Mouse (Mus musculus) adrenal gland, adult 2 months (tissue): ENCODE measurements around the gene Sox30. TPM values are rescaled to one million over a fixed set of nuclear protein-coding genes. Genes with fewer than 3 reads are reported as not detected.
"Not testable (repeated sequence)": the region's sequence is repeated elsewhere in the genome, so short reads cannot be mapped to it uniquely, and the experiment has no call there.

Experiments
- DNase-seq: peaks from one replicate; pipeline ENCODE4 v3.0.0; 2021
- polyA plus RNA-seq: library from polyadenylated mRNA; depleted of rRNA; stranded (reverse); fragments of >200 nt; gene quantifications from 2 replicates; pipeline ENCODE4 v1.2.3, GENCODE M21; 2012
- total RNA-seq, 2 experiments: library from RNA; stranded (reverse); gene quantifications; 2 replicates each; pipeline ENCODE4 v1.2.3; 2021

Gene Sox30
- total and polyA plus RNA-seq, 3 experiments: 0.14 to 0.28 (median 0.25) TPM

DNA sequence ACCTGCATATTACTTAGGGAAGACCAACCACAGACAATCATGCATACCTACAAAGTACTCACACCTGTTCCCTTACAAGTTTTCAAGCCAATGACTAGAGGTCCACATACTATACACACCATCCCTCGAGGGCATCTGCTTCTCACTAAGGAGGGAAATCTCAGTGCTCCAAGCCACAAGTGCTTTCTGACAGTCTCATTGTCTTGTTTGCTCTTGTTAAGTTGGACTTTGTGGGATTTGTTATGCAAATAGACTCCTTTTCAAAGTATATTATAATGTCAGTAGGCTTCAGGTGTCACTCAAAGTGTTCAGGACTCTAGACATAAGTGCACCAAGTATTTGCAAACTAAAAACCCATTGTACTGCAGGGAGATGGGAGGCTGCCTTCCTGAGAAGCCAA is 40.1 kb downstream of the Sox30 start:
- no peak for DNase-seq

DNA sequence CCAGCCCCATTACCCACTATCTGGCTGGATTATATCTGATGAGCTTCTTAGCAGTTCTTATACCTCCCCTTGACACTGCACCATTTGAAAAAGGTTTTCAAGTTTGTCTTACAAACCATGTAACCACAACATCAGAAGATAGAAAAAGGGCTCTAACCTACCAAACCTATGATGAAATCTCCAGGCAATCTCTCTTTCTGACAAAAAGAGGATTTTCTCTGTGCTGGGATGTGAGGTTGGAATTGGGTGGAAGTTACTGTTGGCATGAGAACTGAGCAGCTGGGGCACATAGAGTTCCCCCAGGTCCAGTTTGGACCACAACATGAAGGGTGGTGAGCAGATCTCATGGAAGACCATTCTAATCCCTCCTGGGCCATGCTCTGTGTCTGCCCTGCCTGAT is 41.7 kb downstream of the Sox30 start:
- DNase-seq: no peak

DNA sequence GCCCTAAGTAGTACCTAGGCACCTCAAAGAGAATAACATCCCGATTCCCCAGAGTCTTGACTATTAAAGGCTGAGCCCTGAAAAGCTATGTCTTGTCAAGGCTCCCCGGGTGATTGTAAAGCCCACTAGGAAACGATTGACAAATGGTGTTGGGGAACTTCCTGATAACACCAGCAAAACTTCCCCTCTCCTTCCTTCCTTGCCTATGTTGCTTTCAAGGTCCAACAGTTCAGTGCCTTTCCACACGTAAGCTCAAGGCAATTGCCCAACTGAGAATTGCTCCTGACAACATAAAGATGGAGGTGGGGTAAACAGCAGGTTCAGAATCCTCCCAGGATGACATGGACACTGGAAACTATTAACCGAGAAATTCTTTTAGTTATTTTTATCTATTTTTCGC is 42.9 kb downstream of the Sox30 start:
- DNase-seq: no peak

DNA sequence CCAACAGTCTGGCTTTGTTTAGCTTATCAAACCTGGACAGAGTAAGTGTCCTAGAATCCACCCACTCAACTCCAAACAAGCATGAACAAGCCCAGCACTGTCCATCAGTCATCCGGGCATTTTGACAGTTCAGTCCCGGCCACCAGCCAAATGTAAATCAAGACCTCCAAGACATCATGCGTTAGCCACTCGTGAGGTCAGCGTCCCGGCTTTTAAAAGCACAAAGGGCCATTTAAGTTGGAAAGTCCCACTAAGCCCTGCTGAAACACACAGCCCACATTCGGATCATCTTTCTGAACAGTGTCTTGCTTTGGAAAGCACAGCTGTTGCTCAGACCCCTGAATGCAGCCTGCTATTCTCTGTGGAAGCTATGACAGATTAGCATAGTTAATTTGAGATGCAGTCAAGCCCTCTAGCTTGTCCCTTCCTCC is 45.9 kb downstream of the Sox30 start:
- DNase-seq: peak; percentile 16

DNA sequence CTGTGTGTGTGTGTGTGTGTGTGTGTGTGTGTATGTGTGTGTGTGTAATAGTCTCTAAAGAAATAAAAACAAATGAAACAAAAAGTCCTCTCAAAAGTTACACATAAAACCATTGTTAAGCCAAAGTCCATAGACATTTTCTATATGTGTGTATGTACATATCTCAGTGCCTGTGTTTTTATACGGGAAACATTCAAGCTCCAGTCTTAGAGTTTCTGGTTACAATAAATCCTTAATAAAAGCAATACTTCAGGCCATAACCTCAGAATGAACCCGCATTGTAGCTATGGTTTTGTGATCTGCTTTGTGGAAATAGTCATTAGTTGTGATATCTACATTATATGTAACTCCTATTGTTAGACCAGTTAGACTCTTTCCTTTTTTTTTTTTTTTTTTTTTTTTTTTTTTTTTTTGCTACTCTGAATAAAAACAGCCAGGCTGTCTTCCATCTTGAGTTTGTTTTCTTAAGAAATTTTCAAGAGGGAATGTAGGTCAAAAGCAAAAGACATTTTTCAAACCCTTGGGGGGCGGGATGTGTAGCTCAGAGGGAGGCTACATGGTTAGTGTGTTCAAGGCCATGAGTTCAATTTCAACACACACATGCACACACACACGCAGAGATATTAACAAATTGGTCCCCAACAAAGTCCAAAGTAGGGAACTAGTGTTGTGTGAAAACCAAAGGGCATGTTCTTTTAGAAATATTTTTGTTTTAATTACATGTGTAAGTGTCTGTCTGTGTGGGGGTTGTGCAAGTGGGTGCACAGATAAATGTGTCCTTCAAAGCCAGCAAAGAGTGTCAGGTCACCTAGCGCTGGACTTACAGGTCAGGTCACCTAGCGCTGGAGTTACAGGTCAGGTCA is 48.1 kb downstream of the Sox30 start:
- DNase-seq: no peak

- no peak for DNase-seq
These were observed 49.4 kb downstream of the Sox30 start for GRCm38 (mm10) chr11:46029485-46029884.

DNA sequence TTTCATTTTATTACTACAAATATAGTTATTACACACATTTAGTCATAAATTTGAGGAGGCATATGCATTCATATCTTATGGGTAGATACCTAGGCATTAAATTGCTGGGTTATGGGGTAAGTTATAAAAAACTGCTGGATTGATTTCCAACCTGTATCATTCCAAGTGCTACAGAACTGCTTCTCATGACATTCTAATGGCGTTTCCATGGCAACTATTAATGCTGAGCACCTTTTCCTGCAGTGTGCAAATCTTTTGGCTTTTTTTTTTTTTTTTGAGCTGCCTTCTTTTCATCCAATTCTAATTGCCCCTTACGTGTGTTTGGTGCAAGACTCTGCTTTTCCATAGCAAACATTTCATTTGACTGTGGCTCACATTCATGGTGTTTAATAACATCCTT is 49.9 kb downstream of the Sox30 start:
- DNase-seq: no peak

DNA sequence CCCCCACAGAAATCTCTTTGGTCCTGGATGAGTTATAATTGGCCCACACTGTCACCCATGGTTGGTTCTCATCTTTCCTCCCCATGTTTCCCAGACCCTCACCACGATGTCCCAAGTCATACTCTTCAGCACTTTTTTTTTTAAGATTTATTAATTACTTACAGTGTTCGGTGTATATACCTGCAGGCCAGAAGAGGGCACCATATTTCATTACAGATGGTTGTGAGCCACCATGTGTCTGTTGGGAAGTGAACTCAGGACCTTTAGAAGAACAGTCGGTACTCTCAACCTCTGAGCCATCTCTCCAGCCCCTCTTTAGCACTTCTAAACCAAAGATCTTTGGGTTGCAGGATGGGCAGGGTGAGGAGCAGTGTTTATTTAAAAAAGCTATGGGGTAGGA is 51.4 kb downstream of the Sox30 start:
- DNase-seq: no peak

GRCm38 (mm10) chr11:46032956-46033355 is 52.8 kb downstream of the Sox30 start:
- DNase-seq: peak; percentile 78

DNA sequence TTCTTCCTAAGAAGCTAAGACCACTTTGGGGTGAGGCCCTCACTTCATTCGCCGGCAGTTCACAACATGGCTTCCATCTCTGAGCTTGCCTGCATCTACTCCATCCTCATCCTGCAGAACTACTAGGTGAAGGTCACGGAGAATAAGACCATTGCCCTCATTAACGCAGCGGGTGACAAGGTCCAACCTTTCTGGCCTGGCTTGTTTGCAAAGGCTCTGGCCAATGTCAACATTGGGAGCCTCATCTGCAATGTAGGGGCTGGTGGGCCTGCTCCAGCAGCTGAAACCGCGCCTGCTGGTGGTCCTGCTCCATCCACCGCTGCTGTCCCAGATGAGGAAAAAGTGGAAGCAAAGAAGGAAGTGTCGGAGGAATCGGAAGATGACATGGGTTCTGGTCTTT is 56.3 kb downstream of the Sox30 start:
- DNase-seq: no peak

DNA sequence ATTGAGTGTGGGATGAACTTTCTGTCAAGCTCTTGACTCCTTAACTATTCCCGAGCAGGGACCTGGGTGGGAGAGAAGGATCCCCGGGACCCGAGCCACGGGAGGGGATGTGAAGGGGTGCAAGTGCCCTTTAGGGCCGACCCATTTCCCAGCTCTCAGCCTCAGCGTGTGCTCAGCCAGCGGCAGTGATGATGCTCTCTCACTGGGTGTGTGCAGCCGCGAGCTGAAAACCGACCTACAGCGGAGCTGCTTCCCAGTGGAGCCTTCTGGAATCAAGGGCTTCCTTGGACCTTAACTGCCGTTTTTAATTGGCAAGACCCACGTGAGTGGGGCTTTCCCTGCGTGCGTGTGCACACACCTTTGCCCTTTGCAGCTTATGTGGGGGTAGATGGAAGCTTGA is 58.8 kb downstream of the Sox30 start:
- no peak for DNase-seq

DNA sequence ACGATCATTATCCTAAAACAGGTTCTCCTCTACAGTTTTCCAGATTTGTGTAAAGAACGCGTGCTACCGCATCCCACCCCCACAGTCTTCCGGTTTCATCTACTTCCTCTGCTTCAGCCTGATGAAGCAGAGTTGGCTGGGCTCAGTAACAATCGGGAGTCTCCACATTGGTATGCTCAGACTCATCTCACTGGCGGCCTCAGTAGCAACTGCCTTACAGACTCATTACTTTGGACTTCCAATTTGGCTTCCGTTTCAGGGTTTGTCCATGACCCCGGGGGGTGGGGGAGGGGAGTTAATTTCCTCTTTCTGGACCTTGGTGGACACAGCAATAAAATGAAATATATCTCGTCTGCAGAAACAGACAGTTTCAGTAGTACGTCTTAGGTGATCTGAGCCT is 59.2 kb downstream of the Sox30 start:
- peak; percentile 74 for DNase-seq

DNA sequence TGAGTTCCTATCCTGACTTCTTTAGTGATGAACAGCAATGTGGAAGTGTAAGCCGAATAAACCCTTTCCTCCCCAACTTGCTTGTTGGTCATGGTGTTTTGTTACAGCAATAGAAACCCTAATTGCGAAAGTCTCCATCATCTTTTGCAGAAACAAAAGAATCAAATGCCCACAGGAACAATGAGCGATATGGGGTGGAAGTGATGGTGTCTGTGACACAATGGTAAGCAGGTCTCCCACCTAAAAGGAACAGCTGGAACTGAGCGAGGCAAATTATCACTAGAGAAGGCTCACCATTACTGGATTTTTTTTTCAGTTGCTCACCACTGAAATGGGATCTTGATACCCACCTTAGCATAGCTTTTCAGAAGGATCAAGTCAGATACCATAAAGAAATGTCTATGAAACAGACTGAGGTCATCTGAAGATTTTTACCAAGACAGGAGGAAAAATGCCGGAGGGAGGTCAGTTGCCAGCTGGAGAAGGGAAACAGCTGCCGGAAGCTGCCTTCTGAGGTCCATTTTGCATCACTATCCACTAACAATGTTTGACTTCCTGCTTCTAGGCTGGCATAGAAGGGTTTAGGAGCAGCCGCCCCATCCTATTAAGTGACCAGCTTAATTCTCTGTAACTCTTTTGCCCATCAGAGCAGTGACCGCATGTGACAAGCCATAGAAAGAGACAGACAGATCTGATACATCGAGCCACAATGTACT is 60.9 kb downstream of the Sox30 start:
- DNase-seq: no peak

DNA sequence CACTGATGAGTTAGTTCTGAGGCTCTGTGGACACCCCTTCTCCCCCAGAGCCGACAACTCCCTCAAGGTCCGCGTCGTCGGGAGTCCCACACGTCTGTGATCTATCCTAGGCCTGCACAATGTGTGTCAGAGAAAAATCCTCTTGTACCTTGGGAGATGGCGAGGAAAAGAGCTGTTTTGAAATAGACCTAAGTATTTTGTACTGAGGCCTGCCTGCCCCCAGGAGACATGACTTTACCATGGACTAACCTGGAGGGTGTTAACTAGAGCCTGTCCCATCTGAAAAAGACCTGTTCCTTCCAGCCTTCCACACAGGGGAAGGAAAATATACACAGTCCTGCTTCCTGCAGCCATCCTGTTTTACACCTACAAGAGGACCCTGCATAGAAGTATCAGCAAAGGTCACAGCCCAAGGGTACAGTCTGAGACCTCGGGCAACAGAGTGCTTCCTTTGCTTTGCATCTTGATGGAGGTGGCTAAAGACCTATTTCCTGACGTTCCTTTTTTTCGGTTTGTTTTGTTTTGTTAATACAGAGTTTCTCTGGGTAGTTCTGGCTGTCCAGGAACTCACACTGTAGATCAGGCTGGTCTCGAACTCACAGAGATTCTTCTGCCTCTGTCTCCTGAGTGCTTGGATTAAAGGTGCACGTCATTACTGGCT is 61.6 kb downstream of the Sox30 start:
- DNase-seq: no peak

DNA sequence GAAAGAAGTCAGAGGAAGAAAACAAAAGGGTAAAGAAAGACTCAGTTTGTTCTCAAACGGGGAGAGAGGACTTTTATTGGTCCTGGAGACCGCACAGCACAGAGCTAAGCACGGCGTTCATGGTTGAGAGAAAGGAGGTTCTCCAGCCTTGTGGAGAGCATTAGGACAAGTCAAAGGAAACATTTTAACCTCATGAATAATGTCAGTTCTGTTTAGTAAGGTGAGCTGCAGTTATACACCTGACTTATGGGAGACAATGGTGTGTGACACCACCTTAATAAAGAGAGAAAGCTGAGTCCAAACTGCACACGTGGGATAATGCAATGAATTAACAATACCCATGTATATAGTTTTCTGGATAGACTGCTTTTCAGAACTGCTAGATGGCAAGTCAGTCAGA is 64.7 kb downstream of the Sox30 start:
- no peak for DNase-seq

DNA sequence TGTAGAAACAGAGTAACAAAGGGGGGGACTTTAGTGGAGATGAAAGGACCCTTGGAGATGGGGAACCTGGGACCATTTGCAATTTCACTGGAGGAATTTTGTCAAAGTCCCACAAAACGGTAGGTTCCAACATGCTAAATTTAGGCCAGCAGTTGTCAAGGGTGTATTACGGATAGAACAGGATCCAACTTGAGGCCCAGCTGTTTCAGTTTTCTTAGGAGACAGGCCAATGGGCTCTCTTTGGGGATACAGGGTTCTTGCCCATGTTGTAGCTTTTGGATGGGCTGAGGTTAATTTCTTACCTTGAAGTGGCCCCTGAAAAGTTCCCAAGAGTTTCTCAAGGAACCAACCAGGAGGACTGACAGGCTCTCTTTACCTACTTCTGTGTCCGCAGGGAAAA is 67.2 kb downstream of the Sox30 start:
- DNase-seq: no peak

- DNase-seq: peak; percentile 68
These were observed 72.1 kb downstream of the Sox30 start, which contains the start of gene Gm12166 for GRCm38 (mm10) chr11:46052105-46052659. Gm12166 (minus strand) TSS chr11:46052321.

DNA sequence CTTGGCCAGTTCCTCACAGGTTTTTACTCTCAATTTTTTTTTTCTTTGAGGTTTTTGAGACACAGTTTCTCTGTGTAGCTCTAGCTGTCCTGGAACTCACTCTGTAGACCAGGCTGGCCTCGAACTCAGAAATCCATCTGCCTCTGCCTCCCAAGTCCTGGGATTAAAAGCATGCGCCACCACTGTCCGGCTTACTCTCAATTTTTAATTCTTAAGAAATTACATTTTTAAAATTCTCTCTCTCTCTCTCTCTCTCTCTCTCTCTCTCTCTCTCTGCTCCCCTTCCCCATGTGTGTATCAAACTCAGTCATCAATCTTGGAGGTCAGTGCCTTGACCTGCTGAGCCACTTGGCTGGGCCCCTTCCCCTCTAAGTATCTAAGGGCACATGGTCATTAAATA is 73.3 kb downstream of the Sox30 start:
- DNase-seq: not testable (repeated sequence)

DNA sequence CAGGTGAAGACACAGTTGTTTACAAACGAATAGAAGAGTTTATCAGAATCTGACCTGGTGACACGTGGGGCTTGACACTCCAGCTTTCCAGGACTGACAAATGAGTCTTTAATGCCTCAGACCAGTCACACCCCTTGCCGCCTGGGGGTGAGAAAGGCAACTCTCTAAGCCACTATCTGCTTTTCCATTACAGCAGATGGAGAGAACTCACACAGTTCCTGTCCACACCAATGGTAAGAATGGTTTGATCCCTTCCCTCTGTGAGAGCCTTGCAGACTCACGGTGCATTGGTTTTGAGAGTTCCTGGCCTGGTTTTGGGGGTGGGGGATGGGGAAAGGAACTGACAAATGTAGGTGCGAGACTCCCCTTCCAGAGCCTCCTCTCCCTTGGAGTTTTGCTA is 74.2 kb downstream of the Sox30 start:
- no peak for DNase-seq

GRCm38 (mm10) chr11:46054911-46055895 is 75.1 kb downstream of the Sox30 start:
- DNase-seq: no peak
